Mouse (Mus musculus) urinary bladder, postnatal 4 days (tissue): Measurements from ENCODE around the gene Sugct.
"Not testable (repeated sequence)": the region's sequence is repeated elsewhere in the genome, so short reads cannot be mapped to it uniquely, and the experiment has no call there.

ENCODE experiments used
- DNase-seq, 2 experiments: peaks; one replicate each; pipeline ENCODE4 v3.0.0; 2021 to 2022; ENCODE audit warnings: low spot score in 2 of 2

The Sugct gene

DNA sequence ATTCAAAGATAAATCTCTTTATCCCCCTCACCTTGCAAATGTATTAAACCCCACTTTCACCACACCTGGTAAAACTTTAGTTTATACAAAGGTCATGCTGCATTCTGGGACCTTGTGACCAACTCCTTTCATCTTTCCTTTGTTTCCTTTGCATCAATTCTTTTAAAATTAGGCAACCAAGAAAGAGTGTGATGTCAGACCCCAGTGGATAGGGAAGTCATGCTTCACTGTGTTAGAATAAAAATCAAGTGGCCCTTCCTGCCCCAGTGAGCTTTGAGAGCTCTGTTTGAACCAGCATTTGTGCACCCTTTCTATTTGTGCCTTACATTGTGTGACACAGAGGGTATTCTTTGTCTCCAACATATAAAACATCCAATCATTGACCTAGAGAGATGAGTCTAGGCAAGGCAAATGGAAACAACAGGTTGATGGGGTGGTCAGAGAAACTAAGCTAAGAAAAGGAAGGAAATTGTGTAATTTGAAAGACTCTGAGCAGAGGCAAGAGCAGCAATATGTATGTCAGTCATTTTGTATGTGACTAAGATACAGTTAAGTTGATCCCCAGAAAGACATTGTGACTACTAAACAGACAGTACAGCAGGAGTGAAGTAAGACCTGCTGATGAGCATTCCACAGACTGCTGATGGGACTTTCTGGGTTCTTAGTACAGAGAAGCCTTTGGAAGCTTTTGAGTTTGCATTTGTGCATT, 797.1 kb downstream of the Sugct start:
- DNase-seq, result no peak

DNA sequence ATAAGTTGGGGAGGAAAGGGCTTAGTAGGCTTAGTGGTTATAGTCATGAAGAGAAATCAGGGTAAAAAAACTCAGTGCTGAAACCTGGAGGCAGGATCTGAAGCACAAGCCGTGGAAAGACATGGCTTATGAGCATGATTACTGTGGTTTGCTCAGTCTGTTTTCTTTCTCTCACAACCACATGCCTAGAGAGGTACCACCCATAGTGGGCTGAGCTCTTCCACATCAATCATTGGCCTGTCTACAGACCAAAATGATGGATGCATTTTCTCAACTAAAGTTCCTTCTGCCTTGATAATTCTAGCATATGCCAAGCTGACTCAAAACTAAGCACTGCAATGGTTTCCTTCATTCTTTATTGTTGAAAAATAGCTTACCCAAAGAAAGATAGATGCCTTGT, 817.3 kb downstream of the Sugct start:
- DNase-seq, result no peak

DNA sequence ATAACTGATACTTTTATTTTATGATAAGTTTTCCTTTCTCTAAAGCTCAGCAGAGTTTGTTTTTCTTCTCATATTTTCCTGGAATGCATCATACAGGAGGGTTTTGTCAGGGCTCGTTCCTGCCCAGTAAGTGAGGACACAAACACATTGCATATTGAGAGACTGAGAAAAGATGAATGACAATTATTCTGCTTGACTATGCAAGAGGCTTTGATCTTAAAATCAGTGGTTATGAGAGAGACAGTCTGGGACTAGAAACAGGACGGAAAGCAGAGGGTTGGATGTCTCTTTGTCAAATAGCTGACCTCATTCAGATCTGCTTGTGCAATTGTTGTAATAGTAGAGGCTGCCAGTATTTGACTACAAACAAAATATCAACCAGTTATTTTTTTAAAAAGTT, 835.4 kb downstream of the Sugct start:
- no peak for DNase-seq

DNA sequence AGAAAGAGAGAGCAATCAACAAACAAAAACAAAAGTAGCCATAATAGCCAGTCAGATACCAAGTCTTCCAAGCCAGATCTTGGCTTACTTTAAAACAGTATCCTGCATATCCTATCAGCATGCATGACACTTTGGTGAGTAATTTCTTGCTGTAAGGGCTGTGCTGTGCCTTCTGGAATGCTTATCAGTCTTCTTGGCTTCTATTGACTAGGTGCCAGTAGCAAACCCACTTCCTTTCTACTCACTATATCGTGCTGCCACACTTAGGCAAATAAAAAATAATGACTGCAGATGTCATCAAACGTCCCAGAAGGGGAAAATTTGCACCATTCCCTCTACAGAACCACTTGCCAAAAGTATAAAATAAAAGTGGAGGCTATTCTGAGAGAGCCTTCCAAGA, 848.1 kb downstream of the Sugct start:
- no peak for DNase-seq

DNA sequence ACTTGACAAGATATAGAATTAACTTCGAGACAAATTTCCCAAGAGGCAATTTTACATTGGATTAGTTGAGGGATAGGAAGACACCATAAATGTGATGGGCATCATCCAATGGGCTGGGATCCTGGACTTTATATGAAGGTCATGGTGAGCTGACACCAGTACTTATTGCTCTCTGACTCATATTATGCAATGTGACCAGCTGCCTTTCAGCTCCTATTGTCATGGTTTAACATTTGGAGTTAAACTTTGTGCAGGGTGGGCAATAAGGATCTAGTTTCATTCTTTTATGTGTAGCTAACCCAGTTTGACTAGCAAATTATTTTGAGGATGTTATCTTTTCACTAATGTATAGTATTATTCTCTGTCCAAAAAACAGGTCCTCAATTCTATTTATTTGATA, 854.4 kb downstream of the Sugct start:
- no peak for DNase-seq

DNA sequence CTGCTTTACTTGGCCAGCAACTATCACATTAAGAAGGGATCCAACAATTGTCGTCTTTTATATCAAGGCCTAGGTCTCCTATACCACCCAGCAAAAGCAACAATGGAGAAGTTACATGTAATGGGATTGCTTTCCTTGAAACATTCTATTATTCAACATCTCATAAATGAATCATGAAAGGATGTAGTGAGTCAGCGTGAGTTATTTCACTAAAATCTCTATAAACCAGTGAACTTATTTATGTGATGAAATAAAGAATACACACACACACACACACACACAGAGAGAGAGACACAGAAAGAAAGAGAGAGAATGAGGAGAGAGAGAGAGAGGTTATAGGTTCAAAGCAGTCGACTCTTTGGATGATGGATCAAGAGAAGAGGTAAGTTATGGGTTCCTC, 856.9 kb downstream of the Sugct start:
- DNase-seq, result no peak

DNA sequence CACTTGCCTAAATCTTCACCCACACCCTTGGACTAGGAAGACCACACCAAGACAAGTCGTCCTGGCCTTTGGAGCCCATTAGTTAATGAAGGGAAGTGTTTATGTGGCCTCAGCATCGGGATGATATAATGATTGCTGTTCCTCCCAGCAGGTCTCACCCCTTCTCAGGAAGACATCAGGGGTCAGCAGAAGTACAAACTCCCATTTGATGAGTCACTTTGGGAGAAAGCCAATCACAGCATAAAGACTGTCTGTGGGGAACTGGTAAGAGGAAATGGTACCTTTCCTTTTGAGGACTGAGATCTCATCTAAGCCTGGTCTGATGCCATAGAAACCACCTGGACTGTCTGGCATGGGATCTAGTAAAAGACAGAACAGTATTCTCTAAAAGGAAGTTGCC, 860.2 kb downstream of the Sugct start:
- DNase-seq, result no peak

DNA sequence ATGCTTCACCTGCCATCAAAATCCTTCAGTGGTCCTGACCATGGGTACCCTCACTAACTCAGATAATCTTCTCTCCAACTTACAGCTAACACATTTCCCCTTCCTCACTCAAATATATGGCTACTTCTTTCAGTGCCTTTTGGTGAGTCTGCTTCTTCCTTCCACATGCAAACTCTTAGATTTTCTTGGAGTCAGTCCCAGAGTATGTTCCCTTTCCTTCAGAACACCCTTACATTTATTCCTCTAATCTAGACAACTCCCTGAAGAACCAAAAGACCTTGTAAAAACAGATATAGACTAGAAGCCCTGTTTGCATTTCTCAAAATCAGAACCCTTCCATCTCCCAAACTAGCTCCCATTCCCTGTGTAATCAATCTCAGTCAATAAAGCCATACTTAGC, 862.3 kb downstream of the Sugct start:
- no peak for DNase-seq

DNA sequence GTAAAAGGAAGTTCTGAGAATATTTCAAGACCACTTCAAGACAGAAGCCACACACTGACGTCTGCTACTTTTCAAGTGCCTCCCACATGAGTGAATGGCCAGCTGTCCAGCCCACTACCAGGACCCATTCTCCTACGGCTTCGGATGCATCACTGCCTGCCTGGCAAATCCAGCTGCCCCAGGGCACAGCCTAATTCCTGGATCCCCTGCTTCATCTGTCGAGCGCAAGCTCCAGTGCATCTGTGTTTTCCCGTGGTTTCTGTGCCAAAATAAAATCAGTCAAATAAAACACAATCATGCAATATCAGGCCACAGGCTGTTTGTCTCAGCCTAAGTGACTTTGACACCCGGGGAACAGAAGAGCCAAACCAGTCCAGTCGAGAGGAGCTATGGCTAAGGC, 863.5 kb downstream of the Sugct start:
- DNase-seq, result no peak

DNA sequence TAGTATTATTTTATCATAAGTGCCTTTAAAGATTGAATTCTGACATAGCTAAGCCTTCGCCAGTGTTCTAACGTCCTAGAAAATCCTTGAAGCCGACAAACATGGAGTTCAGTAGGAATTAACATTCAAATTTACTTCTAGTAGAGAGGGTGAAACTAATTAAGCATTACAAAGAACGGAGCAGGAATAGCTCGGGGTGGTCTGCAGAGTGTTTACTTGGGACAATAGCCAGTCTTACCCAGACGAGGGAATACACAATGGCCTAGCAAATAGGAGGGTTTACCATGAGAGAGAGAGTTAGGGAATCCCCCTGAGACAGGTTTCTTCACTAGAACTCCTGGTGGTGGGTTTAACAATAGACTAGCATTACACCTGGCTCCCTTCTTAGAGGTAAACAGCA, 865.1 kb downstream of the Sugct start:
- not testable (repeated sequence) for DNase-seq

DNA sequence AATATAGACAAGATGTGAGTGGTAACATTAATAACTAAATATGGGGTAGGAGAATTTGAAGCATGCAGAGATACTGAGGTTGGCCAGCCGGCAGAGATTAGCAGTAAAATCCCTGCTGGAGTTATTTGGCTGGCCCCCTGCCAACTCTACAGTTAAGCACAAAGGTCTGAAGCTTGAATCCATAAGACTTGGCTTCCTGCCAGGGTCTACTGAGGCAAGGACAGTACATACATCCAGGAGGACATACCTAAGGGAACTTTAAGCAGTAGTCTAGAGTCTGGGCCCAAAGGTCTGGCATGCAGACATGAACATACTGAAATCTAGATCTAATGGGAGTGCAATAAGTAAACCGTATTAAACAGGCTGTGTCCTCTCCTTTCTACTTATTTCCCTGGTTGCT, 865.8 kb downstream of the Sugct start:
- no peak for DNase-seq

DNA sequence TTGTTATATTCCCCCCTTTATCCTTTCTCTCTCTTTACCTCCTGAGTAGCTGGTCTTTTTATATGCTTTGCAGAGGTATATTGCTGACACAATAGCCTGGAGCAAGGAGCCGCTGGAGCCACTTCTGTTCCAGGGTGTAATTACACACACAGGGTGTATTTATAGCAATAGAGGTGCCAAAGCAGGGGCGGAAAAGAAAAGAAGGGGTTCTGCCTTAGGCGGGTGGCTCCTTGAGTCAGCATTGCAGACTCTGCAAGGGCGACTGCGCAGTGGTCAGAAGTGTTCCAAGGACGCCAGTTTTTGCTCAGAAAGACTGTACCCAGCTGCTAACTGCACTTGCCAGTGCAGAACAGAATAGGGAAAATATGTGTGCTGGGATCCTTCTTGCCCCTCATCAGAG, 869.7 kb downstream of the Sugct start:
- DNase-seq, result no peak

DNA sequence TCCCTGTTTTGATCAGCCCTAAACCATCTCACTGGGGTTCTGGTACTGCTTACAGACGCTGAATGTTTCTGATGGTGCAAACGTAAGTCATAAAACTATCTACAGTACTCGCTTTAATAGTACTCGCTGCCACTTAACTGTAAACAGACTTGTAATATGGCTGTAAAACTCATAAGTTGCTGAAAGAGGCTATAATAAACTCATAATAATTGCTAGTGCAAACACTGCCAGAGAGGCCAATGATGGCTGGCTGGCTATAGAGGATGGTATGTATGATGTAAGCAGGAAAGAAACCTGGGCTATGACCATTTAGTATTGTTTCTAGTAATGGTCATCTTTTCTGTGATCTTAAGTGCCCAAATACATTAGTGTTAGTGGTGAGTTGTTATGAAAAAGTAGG, 873.6 kb downstream of the Sugct start:
- DNase-seq, result no peak

DNA sequence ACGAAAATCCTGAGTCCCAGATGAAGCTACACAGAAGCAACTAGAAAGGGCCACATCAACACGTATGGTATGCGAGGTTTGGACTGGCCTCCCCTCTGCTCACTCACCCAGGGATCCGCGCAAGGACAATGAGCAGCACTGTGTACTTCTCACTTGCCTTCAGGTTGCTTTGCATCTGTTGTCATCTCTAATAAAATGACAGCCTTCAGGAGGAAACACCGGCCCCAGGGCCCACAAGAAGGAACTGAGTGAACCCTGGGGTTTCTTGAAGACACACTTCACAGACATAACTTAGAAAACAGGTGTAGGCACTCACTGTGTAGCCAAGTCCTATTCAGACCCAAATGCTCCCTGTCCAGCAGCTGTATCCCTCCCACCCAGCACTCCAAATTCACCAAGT, 877.9 kb downstream of the Sugct start:
- DNase-seq, result no peak

DNA sequence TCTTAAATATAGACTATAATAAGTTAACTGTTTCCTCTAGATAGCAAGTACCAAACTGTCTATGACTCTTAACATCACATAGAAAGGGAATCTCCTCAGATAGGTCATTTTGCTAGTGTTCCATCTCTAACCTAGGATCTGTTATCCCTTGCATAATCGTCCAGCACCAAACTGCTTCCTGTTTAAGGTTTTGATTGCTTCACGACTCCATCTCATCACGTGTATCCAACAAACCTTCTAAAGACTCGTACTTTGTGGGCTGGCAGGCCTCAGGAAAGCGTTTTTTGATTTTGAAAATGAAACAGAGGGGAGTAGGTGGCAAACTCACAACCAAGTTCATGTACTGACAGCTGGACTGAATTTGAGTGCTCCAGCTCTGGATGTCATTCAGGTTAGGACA, 878.6 kb downstream of the Sugct start:
- DNase-seq, result no peak

DNA sequence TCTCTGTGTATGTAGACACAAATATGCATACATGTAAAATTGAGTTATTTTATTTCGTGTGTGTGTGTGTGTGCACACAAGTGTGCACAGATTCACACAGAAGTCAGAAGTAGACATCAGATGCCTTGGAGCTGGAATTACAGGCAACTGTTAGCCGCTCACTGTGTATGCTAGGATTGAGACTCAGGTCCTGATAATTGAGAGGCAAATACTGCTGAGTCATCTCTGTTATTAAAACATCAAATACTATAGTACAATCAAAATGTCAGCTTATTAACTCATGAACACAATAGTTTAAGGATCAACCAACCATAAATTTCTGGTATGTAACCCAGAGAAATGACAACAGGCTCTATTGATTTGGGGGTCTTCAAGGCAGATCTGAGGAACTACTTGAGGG, 883.1 kb downstream of the Sugct start:
- no peak for DNase-seq
